Mouse (Mus musculus): ENCODE data around the gene Rnf220. TPM values are rescaled to one million over a fixed set of nuclear protein-coding genes. Genes with fewer than 3 reads are reported as not detected.

Gene Rnf220
- total and polyA plus RNA-seq, 2 experiments from 2014 or later, result 25.6 to 62.3 TPM

DNA sequence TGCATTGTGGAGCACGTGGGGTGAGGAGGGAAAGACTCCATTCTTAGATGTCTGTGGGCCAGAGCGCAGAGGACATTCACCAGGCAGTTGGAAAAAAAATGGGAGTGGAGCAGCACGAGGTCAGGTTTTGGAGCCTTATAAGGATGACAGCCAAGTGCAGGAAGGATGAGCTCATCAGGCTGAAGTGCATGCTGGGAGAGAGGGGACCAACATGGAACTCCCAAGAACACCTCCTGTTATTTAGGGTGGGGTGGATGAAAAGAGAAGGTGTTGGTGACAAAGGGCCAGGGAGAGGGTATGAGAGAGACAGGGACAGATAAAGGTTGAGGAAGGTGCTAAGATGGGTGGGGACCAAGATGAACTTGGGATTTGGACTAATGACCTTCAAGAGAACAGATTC lies 127.3 kb downstream of the Rnf220 start:
- no peak overlapping the region for H3K4me2 ChIP-seq (ENCODE audit: low read depth, low read length)
- no peaks in the 10 kb centered on the region for H3K4me1 ChIP-seq (ENCODE audit: control insufficient read depth, insufficient read depth)
- H3K27me3 ChIP-seq (ENCODE audit: control insufficient read depth, insufficient read depth, low read length), result 0 out of 2 replicates have a peak, but pooled peaks cover 2% of the 10 kb centered on the region
- WGBS, result 31% methylated on average over 3 of the region's 3 CpGs
- H3K9ac ChIP-seq (replicated peaks; ENCODE audit: low read depth, low read length), result no peak overlapping the region
- no peak for DNase-seq (ENCODE audit: low spot score)
- no peak for TF ChIP-seq EP300 (IDR thresholded peaks at IDR 0.05; ENCODE audit: low read depth)
- no peak for TF ChIP-seq CTCF (IDR thresholded peaks at IDR 0.05; ENCODE audit: low read depth)
- no peaks in the 10 kb centered on the region for H3K9me3 ChIP-seq (replicated peaks; ENCODE audit: control insufficient read depth, low read length)
- ATAC-seq (ENCODE audit: insufficient read depth, low read depth), result no peak
- H3K36me3 ChIP-seq (replicated peaks; ENCODE audit: control insufficient read depth, insufficient read depth, low read length), result no peaks in the 10 kb centered on the region
- H3K27ac ChIP-seq (ENCODE audit: low read depth), result no peak overlapping the region
- H3K4me3 ChIP-seq (ENCODE audit: low read depth, low read length), result no peak overlapping the region

DNA sequence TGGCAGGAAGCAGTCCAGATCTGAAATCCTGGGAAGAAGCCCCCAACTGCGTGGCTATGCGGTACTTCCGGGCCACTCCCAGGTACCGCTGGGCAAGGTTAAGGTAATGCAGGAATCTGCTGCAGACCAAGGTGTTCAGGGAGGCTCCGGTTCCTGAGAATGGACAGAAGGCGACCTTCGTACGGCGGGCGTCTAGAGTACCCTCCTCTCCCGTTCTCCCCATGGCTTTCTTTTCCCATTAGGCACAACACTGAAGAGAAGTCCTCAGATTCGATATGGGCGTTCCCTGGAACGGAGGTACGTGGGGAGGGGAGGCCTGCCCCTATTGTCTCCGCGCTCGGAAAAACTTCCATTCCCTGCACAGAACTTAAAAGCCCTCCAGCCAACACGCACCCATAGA lies 129.5 kb downstream of the Rnf220 start:
- TF ChIP-seq CTCF (IDR thresholded peaks at IDR 0.05; ENCODE audit: low read depth) (no peak), EP300 (IDR thresholded peaks at IDR 0.05; ENCODE audit: low read depth) (no peak)
- H3K27me3 ChIP-seq (ENCODE audit: control insufficient read depth, insufficient read depth, low read length), result no peaks in the 10 kb centered on the region
- H3K4me2 ChIP-seq (ENCODE audit: low read depth, low read length), result no peak overlapping the region
- WGBS, result 81% methylated on average over 19 of the region's 19 CpGs
- no peak overlapping the region for H3K27ac ChIP-seq (ENCODE audit: low read depth)
- H3K4me1 ChIP-seq (ENCODE audit: control insufficient read depth, insufficient read depth), result no peaks in the 10 kb centered on the region
- no peak overlapping the region for H3K9ac ChIP-seq (replicated peaks; ENCODE audit: low read depth, low read length)
- ATAC-seq (ENCODE audit: insufficient read depth, low read depth) (no peak), DNase-seq (ENCODE audit: low spot score) (no peak)
- no peak overlapping the region for H3K4me3 ChIP-seq (ENCODE audit: low read depth, low read length)
- H3K36me3 ChIP-seq (replicated peaks; ENCODE audit: control insufficient read depth, insufficient read depth, low read length), result no peaks in the 10 kb centered on the region
- H3K9me3 ChIP-seq (replicated peaks; ENCODE audit: control insufficient read depth, low read length), result no peaks in the 10 kb centered on the region

DNA sequence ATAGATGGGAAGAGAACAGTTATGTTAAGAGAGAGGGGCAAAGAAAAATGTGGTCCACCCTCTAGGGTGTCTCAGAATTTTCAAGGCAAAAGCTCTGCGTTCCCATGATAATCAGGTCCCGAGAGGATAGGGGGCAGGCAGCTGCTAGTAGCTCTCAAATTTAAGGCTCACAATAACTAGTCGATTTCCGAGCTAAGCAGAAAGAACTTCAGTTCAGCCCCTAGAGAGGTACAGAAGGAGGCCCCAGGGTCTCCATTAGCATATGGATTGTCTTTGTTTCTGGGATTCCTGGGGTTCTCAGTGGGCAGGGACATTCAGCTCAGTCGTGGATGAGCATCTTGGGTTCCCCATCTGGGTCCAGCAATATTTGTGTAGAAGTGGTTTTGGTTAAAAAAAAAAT lies 134.8 kb downstream of the Rnf220 start:
- Histone ChIP-seq H3K9ac (replicated peaks; ENCODE audit: low read depth, low read length) (no peak overlapping the region), H3K9me3 (replicated peaks; ENCODE audit: control insufficient read depth, low read length) (no peaks in the 10 kb centered on the region), H3K27me3 (ENCODE audit: control insufficient read depth, insufficient read depth, low read length) (no peaks in the 10 kb centered on the region), H3K4me1 (ENCODE audit: control insufficient read depth, insufficient read depth) (no peaks in the 10 kb centered on the region), H3K27ac (ENCODE audit: low read depth) (no peak overlapping the region), H3K4me3 (ENCODE audit: low read depth, low read length) (no peak overlapping the region), H3K4me2 (ENCODE audit: low read depth, low read length) (no peak overlapping the region), H3K36me3 (replicated peaks; ENCODE audit: control insufficient read depth, insufficient read depth, low read length) (no peaks in the 10 kb centered on the region)
- TF ChIP-seq EP300 (IDR thresholded peaks at IDR 0.05; ENCODE audit: low read depth), result no peak
- TF ChIP-seq CTCF (IDR thresholded peaks at IDR 0.05; ENCODE audit: low read depth), result no peak
- ATAC-seq (ENCODE audit: insufficient read depth, low read depth) (no peak), DNase-seq (ENCODE audit: low spot score) (no peak)
- WGBS, result 54% methylated on average over 5 of the region's 5 CpGs

DNA sequence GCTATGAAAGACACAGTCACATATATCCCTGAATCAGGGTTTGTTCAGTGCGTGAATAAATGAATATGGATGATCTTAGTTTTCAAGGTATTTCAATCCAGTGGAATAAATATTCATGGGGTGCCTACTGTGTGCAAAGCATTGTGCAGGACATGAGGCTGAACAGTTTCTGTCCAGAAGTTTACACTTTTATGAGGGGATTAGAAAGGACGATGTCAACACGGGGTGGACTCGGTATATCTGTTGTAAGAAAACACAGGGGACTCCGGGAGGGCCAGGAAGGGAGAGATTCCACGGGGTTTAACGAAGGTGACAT lies 135.3 kb downstream of the Rnf220 start:
- H3K9me3 ChIP-seq (replicated peaks; ENCODE audit: control insufficient read depth, low read length), result no peaks in the 10 kb centered on the region
- no peaks in the 10 kb centered on the region for H3K27me3 ChIP-seq (ENCODE audit: control insufficient read depth, insufficient read depth, low read length)
- H3K9ac ChIP-seq (replicated peaks; ENCODE audit: low read depth, low read length), result no peak overlapping the region
- WGBS, result 47% methylated on average over 7 of the region's 7 CpGs
- H3K4me2 ChIP-seq (ENCODE audit: low read depth, low read length), result no peak overlapping the region
- DNase-seq (ENCODE audit: low spot score) (no peak), ATAC-seq (ENCODE audit: insufficient read depth, low read depth) (no peak)
- TF ChIP-seq CTCF (IDR thresholded peaks at IDR 0.05; ENCODE audit: low read depth) (no peak), EP300 (IDR thresholded peaks at IDR 0.05; ENCODE audit: low read depth) (no peak)
- H3K36me3 ChIP-seq (replicated peaks; ENCODE audit: control insufficient read depth, insufficient read depth, low read length), result no peaks in the 10 kb centered on the region
- no peak overlapping the region for H3K27ac ChIP-seq (ENCODE audit: low read depth)
- H3K4me3 ChIP-seq (ENCODE audit: low read depth, low read length), result no peak overlapping the region
- H3K4me1 ChIP-seq (ENCODE audit: control insufficient read depth, insufficient read depth), result no peaks in the 10 kb centered on the region

DNA sequence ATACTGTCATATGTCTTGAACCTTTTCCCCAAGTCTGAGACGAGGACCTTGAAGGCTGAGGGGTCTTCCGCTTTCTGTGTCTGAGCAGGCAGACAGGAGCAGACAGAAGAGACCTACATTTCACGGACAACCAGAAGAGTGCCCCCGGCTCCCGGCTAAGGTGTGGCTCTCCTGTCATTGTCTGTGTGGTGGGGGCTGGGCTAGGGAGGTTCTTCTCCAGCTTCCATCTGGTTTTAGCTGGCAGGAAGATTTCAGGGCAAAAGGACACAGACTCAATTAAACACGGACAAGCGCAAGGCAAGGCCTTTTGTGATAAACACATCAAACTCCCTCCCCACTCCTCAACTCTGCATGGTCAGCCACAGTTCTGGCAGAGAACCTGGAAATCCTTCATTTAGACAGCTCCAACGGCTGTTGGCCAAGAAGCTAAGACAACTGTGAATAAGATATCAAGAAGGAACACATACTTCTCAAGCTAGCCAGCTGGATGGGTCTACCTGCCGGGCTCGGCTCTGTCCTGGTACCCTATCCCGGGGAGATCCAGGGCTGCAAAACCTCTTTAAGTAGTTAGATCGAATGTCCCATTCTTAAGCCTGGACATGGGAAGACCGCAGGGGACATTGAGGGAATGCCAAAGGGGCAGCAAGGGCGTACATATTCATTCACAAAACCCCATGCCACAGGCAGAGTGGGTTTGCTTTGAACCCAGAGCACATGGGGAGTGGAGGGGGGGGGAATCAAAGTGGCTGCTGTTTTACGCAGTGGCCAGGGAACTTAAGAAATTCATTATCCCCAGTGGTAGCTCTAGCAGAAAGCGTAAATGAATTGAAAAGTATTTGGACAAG lies 135.9 kb downstream of the Rnf220 start:
- Histone ChIP-seq H3K4me1 (ENCODE audit: control insufficient read depth, insufficient read depth) (no peaks in the 10 kb centered on the region), H3K9me3 (replicated peaks; ENCODE audit: control insufficient read depth, low read length) (no peaks in the 10 kb centered on the region), H3K27ac (ENCODE audit: low read depth) (no peak overlapping the region), H3K36me3 (replicated peaks; ENCODE audit: control insufficient read depth, insufficient read depth, low read length) (no peaks in the 10 kb centered on the region), H3K27me3 (ENCODE audit: control insufficient read depth, insufficient read depth, low read length) (no peaks in the 10 kb centered on the region), H3K4me2 (ENCODE audit: low read depth, low read length) (no peak overlapping the region), H3K4me3 (ENCODE audit: low read depth, low read length) (no peak overlapping the region), H3K9ac (replicated peaks; ENCODE audit: low read depth, low read length) (no peak overlapping the region)
- no peak for TF ChIP-seq CTCF (IDR thresholded peaks at IDR 0.05; ENCODE audit: low read depth)
- no peak for TF ChIP-seq EP300 (IDR thresholded peaks at IDR 0.05; ENCODE audit: low read depth)
- WGBS, result 64% methylated on average over 16 of the region's 16 CpGs
- ATAC-seq (ENCODE audit: insufficient read depth, low read depth), result no peak
- DNase-seq (ENCODE audit: low spot score), result no peak
